ENCODE assay signal across 8 mouse cellular contexts in the genomic region with DNA sequence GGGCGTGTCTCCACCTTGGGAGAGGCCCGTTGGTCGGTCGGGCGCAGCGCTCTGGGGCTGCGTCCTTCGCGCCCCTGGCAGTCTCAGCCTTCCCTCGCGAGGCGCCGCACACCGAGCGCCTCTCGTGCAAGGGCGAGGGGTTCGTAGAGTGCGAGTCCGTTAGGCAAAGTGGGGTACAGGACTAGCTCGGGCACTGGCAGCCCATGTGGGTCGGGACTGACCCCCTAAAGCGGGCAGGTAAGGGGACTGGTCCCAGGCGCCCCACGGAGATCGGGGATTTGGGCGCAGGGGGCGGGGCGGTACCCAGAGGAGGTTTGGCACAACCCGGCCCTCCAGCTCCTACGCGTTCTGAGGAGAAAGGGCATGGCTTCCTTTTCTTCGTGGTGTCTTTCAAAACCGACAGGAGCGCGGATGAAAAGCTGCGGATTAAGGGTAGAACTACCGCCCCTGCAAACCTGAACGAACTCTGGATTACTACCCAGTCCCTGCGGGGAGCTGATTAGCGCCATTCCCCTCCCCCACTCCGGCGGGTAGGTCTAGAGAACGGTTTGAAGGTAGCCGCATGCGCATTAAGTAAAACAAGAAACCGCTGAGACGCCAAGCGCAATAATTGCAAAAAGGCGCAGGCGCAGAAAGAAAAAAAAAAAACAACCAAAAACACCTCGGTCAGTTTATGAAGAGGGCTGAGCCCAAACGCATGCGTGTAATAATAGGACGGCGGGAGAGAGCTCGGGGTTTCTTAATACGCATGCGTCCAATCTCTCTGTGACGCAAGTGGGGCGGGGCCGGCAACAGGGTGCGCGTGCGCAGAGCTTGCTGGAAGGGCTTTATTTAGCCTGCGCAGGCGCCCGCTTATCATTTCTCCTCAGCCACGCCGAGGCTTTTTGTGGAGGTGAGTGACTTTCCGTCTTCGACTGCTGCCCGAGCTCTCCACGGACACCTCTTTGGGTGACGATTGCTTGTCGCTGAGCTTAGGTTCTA. TPM values are rescaled to one million over a fixed set of nuclear protein-coding genes. Genes with fewer than 3 reads are reported as not detected.
DNase-seq lines count a peak whose midpoint lies in the region; ATAC-seq lines count a peak whose summit lies in the region.

A gene (plus strand): TSS at position 80 of the 981 bp plus-strand sequence.

- H3K9ac ChIP-seq in hindbrain, embryonic 12.5 days: peak within 1 kb of the TSS; percentile 95

- no peaks in the 10 kb centered on the region for H3K9me3 ChIP-seq in hindbrain, embryonic 12.5 days (replicated peaks)

- H3K27ac ChIP-seq in hindbrain, embryonic 12.5 days: peak within 1 kb of the TSS; percentile 99

- ATAC-seq in hindbrain, embryonic 12.5 days (ENCODE audit: low FRiP score): peak; percentile 92

- WGBS in hindbrain, embryonic 12.5 days: under 1% methylated on average over 76 of the region's 76 CpGs

- peak; percentile 99 for DNase-seq in NIH3T3 (ENCODE audit: low read depth)
- DNase-seq in cerebellum, postnatal 10 days: peak; percentile 99
- peak; percentile 97 to 98 for DNase-seq in frontal cortex, postnatal 10 days (ENCODE audit: low spot score in 2 of 2)
- DNase-seq in layer of hippocampus, postnatal 14 days (ENCODE audit: low spot score in 2 of 2): peak; percentile 99
- DNase-seq in lung, postnatal 14 days: peak; percentile 99
- peak; percentile 98 for DNase-seq in retina, adult 2 months (ENCODE audit: low read depth, low spot score)
- peak; percentile 98 to 99 for DNase-seq in thymus, postnatal 36 days

- H3K36me3 ChIP-seq in hindbrain, embryonic 12.5 days: peaks cover 12% of the 10 kb centered on the region

- no peaks in the 10 kb centered on the region; the same call in 1 of the 2 replicates for H3K27me3 ChIP-seq in hindbrain, embryonic 12.5 days

- peak within 1 kb of the TSS; percentile 63 for H3K4me2 ChIP-seq in hindbrain, embryonic 12.5 days (replicated peaks)

- peaks cover 20% of the 10 kb centered on the region for H3K4me1 ChIP-seq in hindbrain, embryonic 12.5 days

- H3K4me3 ChIP-seq in hindbrain, embryonic 12.5 days: peak within 1 kb of the TSS; percentile 79

RNA-seq across cellular contexts. Expression of the gene that starts here (rescaled TPM):
- 623 and 641 TPM in 2 replicates for polyA plus RNA-seq in hindbrain, embryonic 12.5 days (2016; fragmentation: Nextera tagmentation; extraction: Ambion mirVana)
- 100 to 1,000 TPM; 235 to 246 TPM for total RNA-seq in layer of hippocampus, postnatal 14 days (2021)

Comparison
In these comparisons a context has a peak if more than half of its experiments do, and no peak if none do; other contexts are left out.
1. Peak in every context shown above with its lines: DNase-seq, ATAC-seq, H3K4me3 ChIP-seq and H3K27ac ChIP-seq.